Mouse (Mus musculus) brain, adult 2 months (tissue): ENCODE measurements around the gene Klrb1b.
"Not testable (repeated sequence)": the region's sequence is repeated elsewhere in the genome, so short reads cannot be mapped to it uniquely, and the experiment has no call there.

Source experiments
- DNase-seq: peaks from one replicate; pipeline ENCODE4 v3.0.0; 2011; ENCODE audit warnings: low read depth, low spot score

Klrb1b gene

DNA sequence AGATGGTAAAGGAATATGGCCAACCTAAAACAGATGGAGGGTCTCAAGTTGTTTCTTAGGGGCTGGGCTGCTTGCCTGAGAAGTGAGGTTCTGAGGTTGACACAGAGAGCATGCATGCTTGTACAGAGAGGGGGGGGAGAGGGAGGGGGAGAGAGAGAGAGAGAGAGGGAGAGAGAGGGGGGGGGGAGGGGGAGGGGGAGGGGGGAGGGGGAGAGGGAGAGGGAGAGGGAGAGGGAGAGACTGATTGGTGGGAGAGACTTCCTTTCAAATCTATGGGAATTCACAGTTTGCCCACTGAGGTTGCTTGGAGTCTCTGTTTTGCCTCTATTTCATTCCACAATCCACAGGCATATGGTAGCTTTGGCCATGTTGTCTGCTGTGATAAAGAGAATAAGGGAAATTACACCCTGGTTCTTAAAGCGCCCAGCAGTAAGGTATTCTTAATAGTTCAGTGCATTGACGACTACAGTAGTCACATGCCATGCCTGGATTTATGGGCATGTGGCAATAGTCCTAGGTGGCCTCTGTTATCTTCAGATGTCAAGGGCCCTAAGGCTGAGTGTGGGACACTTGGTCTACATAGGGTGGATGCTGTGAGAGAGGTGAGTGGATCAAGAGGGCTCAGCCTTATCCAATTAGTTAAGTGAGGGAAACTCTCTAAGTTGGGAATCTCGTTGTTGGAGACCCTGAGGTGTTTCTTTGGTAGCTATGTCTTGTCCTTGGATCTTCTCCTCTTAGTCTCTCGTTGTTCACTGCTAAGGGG lies 15.4 kb upstream of the Klrb1b start:
- DNase-seq = no peak

DNA sequence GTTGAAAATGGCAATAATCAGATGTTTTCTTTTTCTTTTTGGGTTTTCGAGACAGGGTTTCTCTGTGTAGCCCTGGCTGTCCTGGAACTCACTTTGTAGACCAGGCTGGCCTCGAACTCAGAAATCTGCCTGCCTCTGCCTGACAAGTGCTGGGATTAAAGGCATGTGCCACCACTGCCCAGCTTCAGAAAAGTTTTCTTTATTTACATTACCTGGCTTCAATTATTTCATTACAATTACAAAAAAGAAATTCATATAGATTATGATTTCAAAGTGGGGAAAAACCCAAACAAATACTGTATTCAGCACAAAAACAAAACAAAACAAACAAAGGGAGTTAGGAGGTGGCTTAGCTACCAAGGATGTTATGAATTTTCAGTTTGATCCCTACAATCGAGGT lies 14.5 kb upstream of the Klrb1b start:
- DNase-seq = not testable (repeated sequence)

DNA sequence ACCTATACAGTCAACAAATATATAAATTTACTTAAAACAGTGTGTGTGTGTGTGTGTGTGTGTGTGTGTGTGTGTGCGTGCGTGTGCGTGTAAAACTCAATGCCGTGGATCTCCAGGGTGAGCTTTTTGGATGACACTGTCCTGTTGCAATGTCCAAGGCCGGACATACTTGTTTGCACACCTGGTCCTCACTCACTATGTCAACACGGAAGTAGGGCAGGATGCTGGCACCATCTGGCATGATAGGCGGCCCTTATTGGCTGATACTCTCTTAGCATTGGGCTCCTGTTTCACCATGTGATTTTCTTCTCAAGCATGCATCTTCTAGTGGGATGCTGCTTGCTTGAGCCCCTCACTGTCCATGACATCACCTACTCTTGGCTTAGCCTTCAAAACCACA lies 13.8 kb upstream of the Klrb1b start:
- DNase-seq = peak; percentile 23

DNA sequence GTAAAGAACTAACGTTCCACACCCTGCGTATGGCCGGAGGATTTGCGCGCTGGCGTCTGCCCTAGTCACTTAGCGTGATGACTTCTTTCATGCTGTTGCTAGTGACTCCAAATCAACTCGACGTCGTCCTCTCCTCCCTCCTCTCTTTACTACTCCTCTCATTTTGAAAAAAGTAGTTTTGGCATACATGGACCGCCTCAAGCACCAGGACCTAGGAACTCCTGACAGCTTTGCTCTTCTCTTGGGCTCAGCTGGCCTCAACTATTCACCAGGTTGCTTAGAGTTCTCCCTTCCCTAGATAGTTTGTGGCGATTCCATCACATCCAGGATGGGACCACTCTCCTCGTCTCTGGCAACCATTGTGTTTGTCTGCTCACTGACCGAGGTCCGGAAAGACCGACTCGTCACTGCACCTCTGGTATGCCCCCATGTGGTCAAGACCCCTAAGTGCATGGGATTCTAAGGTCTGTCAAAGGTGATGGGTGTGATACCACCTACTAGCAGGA lies 13.2 kb upstream of the Klrb1b start:
- peak; percentile 87 for DNase-seq

DNA sequence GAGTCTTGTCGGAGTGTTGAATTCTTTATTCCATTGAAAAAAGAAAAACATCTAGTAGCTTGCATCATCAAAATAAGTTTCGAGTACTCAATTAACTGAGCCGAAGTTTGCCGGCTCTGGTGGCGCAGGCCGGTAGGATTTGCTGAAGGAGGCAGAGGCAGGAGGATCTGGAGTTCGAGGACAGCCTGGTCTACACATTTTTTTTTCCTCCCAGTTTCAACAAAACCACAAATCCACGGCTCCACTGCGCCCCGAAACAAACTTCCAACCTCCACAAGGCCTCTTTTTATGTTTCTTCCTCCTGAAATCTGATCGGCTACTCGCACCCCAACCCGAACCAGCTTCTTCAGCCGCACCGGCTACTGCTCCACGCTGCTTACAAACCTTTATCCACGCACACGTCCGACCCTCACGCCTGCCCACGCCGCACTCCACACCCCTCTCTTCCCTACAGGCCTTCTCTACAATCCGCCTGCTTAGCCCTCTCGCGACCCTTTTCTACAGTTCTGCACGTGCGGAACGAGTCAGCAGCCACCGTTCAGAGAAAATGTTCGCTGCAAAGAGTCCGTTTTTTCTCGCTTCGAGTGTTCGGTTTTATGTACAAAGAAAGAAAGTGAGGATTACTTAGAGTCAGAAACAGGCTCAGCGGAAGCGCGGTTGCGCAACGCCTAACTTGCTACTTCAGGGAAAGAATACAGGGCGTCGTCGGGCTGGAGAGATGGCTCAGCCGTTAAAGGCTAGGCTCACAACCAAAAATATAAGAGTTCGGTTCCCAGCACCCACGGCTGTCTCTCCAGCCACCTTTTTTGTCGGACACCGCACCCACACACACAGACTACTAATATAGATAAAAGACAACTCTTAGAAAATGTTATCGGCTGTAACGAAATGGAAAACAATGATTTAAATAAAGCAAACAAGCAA lies 12.5 kb upstream of the Klrb1b start:
- peak; percentile 95 for DNase-seq

DNA sequence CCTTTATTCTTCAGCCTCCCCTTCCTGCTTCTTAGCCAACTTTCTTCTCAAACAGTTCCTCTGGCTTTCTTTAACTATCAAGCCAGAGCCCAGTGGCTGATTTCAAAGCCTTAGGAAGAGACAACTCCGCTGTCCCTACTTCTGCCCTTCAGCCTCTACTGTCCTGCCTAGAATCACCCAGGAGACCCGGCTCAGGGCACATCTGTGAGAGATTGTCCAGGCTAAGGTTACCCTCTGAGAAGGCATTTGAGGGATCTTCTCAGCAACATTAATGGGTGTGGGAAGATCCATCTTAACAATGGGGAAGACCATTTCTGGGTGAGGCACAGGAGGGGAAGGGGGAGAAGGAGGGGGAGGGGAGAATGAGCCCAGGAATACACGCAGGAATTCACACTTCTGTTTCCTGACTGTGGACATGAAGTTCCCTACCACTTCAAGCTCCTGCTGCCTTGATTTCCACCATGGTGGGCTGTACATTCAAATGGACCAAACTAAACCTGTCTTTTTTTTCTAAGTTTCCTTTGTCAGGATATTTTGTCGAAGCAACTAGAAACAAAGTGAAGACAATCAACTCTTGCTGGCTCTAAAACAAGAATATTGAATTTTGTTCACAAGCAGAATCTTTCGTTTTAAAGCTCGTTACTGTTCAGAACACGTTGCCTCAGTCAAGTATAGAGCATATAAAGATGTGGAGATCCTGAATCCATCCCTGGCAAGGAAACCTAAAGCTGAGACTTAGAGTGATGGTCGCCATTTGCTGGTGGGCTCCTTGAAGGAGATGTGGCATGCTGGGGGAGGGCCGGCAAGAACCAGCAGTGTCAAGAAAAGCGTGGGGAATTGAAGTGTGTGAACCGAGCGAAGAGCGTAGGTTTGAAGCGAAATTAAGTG lies 11.6 kb upstream of the Klrb1b start:
- peak; percentile 31 for DNase-seq

DNA sequence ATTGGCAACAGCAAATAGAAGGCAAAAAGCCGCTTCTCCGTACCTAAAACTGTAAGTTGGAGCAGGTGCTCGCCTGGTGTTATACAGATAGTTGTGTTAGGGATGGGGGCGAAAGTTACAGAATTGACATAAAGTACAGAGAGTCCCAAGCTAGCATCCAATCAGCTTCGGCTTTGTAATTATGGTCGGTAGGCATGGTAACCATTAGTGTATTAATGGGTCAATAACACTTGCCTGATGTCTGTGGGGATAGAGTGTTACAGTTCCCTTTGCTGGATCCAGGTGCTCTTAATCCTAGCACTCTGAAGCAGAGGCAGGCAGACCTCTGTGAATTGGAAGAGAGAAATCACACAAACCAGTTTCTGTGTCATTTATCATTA lies 10.8 kb upstream of the Klrb1b start:
- no peak for DNase-seq

DNA sequence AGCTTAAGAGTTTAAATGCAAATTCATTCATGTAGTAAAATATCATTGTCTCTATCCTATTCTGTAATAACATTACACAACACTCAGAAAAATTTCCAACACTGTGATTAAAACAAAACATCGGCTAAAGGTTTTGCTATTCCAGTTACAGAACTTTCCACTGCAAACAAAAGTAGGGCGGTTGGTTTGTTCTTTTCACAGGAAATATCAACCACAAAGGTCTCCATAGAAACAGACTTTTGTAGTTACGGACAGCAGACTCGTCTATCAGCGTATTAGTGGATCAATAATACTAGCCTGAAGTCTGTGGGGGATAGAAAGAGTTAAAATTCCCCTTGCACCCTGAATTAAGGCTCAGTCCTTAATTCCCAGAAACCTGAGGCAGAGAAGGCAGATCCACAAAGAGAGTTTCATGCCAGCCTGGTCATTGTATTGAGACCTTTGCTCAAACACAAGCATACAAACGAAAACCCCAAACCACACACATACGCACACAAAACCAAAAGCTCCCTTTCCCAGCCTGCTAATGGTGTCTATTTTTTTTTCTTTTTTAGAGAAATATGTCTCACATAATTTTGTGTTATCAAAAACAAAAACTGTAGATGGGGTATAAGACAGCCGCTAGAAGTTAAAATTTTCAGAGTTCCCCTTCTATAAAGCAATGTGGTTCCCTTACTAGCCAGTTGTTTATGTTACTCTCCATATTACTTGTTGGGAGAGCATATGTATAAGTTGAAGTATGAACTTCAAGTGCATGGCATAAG lies 10.2 kb upstream of the Klrb1b start:
- DNase-seq = no peak

DNA sequence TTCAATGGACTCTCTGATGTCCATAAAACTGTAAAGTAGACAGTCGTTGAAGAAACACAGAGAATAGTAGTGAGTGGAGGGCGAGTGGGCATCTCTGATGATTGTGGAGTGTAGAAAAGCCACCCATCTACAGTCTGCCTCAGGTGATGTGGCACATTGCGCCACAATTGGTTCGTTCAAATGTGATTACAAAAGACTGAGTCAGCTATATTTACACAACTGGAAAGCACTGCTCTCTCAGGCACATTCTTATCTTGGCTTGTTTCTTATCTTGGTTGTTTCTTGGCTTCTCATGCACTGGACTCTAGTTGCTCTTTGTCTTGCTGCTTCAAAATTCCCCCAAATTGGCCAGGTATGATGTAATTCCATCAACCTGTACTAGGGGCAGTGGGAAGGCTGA lies 9.4 kb upstream of the Klrb1b start:
- DNase-seq = no peak

DNA sequence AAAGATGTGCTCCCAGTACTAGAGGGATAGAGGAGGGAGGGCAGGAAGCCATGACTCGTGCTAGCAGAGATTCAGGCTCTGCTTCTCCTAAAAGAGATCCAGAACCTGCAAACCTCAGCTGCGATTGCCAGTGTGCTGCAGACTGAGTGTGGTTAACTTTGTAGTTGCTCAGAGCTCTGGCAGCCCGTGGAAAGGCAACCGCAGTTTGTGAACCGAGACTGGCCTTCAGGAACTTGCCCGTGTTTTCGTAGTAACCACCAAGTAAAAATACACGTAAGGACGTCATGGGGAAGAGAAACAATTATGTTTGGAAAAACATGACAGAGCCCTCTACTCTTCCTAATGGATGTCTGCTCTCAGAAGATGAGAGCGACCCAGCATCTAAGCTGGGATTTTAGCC lies 6.9 kb upstream of the Klrb1b start:
- no peak for DNase-seq

DNA sequence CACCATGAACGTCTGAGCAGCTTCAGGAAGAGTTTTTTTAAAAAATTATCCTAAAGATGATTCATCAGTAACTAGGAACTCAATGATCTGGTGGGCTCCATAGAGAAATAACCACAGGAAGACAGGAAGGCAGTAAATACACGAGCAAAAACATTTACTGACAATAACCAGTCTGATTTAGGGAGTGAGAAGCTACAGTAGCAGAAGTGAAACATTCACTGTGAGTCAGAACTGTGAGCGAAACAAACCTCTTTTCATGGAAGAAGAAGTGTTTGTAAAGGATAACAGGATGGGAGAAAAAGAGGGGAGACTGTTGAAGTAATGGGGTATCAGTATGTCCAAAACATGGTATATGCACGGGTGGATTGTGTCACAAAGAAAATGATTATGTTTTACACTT lies 3.7 kb upstream of the Klrb1b start:
- no peak for DNase-seq

DNA sequence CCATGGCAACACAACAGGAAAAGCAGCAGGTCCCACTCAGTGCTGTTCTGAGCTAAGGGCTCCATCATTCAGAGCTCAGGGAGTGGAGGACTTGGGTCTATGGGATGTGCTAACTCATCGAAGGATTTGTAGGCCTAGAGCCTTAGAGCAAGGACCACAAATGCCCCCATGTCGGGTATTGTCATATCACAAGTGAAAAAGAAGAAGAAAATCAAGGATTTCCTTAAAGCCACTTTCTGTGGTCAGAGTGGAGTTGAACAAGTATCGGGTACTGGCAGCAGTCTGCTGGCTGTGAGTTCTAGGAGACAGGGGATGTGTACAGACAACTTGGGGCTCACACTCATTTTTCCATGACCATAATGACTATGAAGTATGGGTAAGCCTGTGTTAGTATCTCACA lies 650 bp upstream of the Klrb1b start:
- DNase-seq = no peak

DNA sequence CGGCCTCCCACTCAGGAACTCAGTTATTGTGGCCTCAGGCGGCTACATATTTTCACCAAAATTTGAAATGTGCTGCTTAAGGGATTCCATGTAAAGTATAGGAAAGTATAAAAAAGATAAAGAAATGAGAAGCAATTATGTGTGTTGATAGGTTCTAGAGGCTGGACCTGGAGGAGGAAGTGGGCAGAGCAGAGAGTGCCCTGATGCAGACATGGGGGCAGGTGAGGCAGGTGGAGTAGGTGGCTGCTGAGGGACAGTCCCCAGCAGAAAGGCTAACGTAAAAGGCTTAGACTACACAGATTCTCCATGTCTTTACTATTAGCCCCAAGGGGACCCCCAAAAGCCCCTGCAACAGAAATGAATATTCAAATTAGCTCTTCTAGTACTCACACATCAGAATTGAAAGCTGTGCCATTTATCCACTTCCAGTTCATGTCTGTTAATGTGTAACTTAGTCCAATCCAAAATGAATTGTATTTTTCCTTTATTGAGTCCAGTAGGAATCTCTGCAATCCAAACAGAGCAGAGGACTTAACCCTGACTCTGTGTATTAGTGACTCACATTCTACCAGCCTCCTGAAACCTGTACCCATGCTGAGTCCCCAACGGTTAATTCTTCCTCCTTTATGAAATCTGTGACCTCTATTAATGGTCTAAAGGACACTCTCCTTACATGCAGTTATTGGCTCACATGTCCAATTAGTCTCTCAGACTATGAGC lies 7.9 kb downstream of the Klrb1b start:
- no peak for DNase-seq

DNA sequence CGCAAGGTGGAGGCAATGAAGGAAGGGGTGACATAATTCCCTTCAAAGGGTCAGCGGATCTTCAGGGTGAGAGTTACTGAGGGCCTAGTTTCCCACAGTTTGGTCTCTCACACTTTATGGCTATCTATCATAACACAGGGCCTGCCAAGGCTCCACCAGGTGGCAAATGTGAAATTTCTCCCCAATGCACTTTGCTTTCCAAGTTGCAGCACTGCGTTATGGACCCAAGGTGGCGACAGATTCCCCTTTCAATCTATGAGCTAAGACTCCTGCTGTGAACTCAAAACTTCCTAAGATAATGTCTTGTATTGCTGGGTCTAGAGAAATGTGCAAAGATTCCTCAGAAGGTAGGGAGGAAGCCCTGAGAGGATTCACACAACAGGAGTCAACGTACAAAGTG lies 17.6 kb downstream of the Klrb1b start:
- DNase-seq = peak; percentile 55

DNA sequence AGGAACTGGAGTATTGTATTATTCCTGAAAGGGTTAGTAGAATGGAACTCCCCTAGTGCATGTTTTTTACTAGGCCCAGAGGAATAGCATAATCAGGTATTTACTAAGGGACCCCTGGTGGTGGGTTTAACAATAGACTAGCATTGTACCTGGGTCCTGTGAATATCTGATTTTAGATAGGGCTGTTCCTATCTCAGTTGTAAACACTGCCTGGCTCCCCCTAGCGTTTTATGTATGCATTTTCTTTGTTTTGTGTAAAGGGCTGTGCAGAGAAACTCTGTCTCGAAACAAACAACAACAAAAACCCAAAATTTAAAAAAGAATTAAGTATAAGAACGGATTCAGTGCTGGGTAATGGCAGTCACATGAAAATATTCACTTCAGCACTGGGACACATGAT lies 19.1 kb downstream of the Klrb1b start:
- peak; percentile 13 for DNase-seq

DNA sequence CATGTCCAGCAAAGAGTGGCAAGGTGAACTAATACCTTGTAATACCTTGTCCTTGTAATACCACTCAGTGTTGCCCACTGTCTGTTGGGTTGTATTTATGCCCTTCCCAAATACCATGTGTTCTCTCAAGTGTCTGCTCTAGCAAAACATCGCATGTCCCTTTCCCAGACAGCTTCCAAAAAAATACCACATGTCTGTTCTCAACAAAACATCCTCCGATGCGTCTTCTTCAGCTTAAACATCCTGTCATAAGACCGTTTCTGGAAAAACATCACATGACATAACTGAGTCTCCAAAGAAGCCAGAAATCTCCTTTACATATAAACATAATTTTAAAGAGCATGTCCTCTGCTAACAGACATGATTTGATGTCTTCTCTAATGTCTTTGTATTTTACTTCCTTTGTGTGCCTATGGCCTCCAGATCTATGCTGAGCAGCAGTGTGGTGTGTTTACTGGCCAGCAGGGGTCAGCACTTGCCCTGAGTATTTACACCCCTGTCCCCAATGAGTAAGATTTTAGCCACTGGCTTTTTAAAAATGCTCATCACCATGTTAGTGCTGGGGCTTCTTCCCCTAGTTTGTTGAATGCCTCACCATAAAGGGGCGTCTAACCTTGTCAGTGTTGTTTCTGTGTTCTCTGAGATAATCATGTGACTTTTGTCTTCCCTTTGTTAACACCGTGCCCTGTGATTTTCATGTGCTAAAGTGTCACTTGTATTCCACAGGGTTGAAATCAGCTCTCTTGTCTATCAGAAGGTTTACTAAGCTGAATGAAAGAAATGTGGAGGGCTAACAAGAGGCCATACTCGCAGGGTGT lies 21.1 kb downstream of the Klrb1b start:
- peak; percentile 74 for DNase-seq

DNA sequence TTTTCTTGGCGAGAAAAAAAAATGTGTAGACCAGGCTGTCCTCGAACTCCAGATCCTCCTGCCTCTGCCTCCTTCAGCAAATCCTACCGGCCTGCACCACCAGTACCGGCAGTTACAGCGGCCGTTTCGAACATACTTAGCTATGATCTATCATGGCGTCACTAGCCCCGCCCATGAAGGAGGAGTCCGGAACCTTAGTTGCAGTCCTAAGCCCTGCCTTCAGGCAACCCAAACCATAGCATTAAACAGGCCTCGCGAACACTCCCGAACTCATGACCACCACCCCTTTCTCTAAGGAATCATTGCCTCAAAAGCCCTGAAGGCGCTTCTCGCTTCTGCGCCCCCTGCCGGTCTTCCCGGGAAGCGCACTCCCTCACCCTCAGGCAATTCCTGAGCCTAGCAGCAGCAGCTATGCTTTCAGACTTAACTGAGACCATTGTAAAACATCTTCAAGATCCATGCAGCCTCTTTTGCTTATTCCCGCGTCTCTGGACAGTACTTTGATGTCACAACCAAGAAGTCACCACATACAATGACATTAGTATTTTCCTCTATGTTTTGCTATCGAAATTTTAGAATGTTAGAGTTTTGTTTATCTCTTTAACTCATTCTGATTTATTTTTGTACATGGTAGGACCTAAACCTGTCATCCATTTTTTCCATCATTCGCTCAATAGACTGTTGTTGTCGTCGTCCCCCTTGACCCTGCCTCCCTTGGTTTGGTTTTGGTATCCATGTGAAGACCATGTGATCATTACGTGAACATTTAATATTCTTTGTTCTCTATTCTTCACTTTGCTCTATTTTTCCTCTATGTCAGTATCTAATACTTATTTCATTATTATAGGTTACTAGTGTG lies 22.9 kb downstream of the Klrb1b start:
- DNase-seq = peak; percentile 100

DNA sequence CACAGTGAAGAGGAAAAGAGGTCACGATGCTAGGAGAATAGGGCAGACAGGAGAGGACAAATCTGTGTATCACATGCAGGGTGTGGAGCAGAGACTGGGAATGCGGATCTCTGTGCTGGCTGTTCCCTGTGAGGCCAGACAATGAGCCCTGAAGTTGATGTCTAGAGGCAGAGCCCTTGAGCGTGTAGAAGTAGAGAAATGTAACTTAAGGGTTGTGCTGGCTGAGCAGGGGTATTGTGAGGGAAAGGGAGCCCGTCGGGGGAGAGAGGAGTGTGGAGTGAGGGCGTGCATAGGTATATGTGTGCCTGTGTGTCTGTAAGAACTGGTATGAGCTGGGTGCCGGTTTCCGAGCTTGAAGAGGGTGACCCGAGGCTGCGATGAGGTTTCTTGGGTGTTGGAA lies 23.6 kb downstream of the Klrb1b start:
- no peak for DNase-seq
